Mouse (Mus musculus) midbrain, postnatal 0 days (tissue): ENCODE measurements around the gene Mtm1. TPM values are rescaled to one million over a fixed set of nuclear protein-coding genes. Genes with fewer than 3 reads are reported as not detected.
"Not testable (repeated sequence)": the region's sequence is repeated elsewhere in the genome, so short reads cannot be mapped to it uniquely, and the experiment has no call there.

Experiments
- ATAC-seq: fragments of 200-750 bp; cut with Nextera tagmentation; 2 replicates; pipeline ENCODE4 v1.8.0; 2017; ENCODE audit warnings: moderate number of reproducible peaks, mild to moderate bottlenecking, moderate TSS enrichment, moderate library complexity; ENCODE audit not compliant: low FRiP score
- DNase-seq: peaks from one replicate; pipeline ENCODE4 v3.0.0-alpha.2; 2015; ENCODE audit warnings: low spot score
- H3K27ac ChIP-seq: fragments of 300-500 bp; sonication (generic); 2 replicates; pipeline ENCODE4 v1.5.1; 2014; ENCODE audit warnings: low read depth, mild to moderate bottlenecking, low read length, mixed read lengths
- H3K27me3 ChIP-seq: fragments of 300-500 bp; sonication (generic); 2 replicates; pipeline ENCODE4 v1.6.1; 2014; ENCODE audit warnings: low read length, control low read depth, mixed read lengths; ENCODE audit not compliant: insufficient read depth
- H3K36me3 ChIP-seq: fragments of 300-500 bp; sonication (generic); 2 replicates; pipeline ENCODE4 v1.6.1; 2014; ENCODE audit warnings: low read length, control low read depth, mixed read lengths; ENCODE audit not compliant: insufficient read depth
- H3K4me1 ChIP-seq: fragments of 300-500 bp; sonication (generic); 2 replicates; pipeline ENCODE4 v1.6.1; 2014; ENCODE audit warnings: mild to moderate bottlenecking, control low read depth, antibody characterized with exemption, low read length, mixed read lengths; ENCODE audit not compliant: insufficient read depth
- H3K4me2 ChIP-seq: fragments of 300-500 bp; sonication (generic); 2 replicates; pipeline ENCODE4 v1.6.1; 2014; ENCODE audit warnings: low read depth, mild to moderate bottlenecking, low read length, mixed read lengths; ENCODE audit not compliant: poor library complexity, severe bottlenecking
- H3K4me3 ChIP-seq: fragments of 300-500 bp; sonication (generic); 2 replicates; pipeline ENCODE4 v1.5.1; 2014; ENCODE audit warnings: low read depth, mild to moderate bottlenecking, low read length, moderate library complexity
- H3K9ac ChIP-seq: fragments of 300-500 bp; sonication (generic); replicated peaks from 2 replicates; pipeline ENCODE4 v1.6.1; 2014; ENCODE audit warnings: mild to moderate bottlenecking, low read length, moderate library complexity, mixed read lengths; ENCODE audit not compliant: poor library complexity, severe bottlenecking
- H3K9me3 ChIP-seq: fragments of 300-500 bp; sonication (generic); 2 replicates; pipeline ENCODE4 v1.6.1; 2016; ENCODE audit warnings: low read length, control low read depth
- CTCF ChIP-seq: IDR thresholded peaks from 2 replicates; pipeline ENCODE4 v1.5.1; 2016; ENCODE audit warnings: antibody characterized with exemption, mild to moderate bottlenecking
- WGBS: fragments of 180-500 bp; shearing (Covaris S2); extraction: QIAGEN DNeasy Blood & Tissue Kit; methylation state at CpG from one replicate; pipeline ENCODE4 v1.1.7; 2014; 5-methylcytosine and 5-hydroxymethylcytosine counted together
- polyA plus RNA-seq: library from polyadenylated mRNA; unstranded; fragments of >200 nt; fragmentation: Nextera tagmentation; extraction: Ambion mirVana; gene quantifications from 2 replicates; pipeline ENCODE4 v1.2.1, GENCODE M21; 2015
- total RNA-seq: library from RNA; depleted of rRNA; stranded (reverse); fragments of >200 nt; gene quantifications from 2 replicates; pipeline ENCODE4 v1.2.3, GENCODE M21; 2014

Mtm1 gene
- total and polyA plus RNA-seq, 2 experiments from 2014 or later, result 4.1 TPM

DNA sequence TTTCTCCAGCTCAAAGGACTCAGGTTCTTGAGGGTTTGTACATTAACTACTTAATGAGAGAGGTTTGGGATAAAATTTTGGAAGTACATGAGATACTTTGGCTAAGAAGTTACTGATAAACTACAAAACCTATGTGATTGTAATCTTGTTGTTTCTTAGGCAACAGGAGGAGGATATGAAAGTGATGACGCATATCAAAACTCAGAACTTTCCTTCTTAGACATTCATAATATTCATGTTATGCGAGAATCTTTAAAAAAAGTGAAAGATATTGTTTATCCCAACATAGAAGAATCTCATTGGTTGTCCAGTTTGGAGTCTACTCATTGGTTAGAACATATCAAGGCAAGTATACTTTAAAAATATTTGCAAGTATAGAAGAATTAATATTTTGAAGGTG, 85.4 kb downstream of the Mtm1 start:
- no peak for DNase-seq
- ATAC-seq, result no peak
- Histone ChIP-seq H3K27ac (no peak overlapping the region), H3K36me3 (no peaks in the 10 kb centered on the region), H3K4me3 (no peak overlapping the region), H3K27me3 (no peaks in the 10 kb centered on the region), H3K4me2 (no peak overlapping the region), H3K4me1 (no peaks in the 10 kb centered on the region), H3K9ac (no peak overlapping the region), H3K9me3 (no peaks in the 10 kb centered on the region)
- TF ChIP-seq CTCF, result no peak
- whole genome bisulfite sequencing, result 84% methylated on average over 2 of the region's 2 CpGs

DNA sequence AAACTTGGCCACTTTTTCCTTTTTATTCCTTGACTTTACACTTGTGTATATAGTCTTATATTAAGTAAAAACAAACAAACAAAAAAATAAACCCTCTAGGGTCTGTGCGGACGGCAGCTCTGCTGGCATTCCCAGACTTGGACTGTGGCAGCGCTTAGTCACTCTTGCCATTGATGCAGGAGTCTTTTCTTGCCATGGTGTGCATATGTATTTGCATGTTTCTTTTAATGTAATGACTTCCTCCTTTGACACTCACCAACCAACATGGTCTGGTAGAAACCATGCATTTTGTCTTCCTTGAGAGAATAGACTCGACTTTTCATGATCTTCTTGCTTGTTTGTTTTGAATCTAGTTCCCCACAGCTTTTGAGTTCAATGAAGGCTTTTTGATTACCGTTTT, 91.6 kb downstream of the Mtm1 start:
- H3K27ac ChIP-seq, result no peak overlapping the region
- H3K27me3 ChIP-seq, result no peaks in the 10 kb centered on the region
- H3K4me2 ChIP-seq, result no peak overlapping the region
- no peaks in the 10 kb centered on the region for H3K9me3 ChIP-seq
- WGBS, result 86% methylated on average over 5 of the region's 5 CpGs
- H3K9ac ChIP-seq, result no peak overlapping the region
- DNase-seq (no peak), ATAC-seq (no peak)
- TF ChIP-seq CTCF, result no peak
- no peak overlapping the region for H3K4me3 ChIP-seq
- H3K4me1 ChIP-seq, result no peaks in the 10 kb centered on the region
- H3K36me3 ChIP-seq, result no peaks in the 10 kb centered on the region

DNA sequence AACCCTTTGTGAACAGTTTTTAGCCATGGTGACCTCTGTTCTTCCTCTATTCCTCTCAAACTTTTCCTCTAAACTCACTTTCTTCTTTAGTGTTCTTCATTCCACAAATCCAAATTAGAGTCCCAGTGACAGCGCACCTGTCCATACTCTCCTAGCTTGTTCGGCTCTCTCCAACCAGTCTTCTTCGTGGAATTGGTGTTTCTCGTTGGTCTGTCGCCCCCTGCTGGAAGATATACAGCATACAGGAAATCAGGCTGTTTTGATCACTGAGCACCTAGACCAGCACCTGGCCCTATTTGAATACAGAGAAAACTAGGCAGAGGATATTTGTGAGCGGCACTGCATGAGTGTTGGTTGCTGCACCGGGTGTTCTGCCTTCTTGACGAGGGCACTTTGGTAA, 100.7 kb downstream of the Mtm1 start:
- ATAC-seq (peak; percentile 52; the same call in 1 of the 2 replicates), DNase-seq (peak; percentile 72)
- H3K27ac ChIP-seq, result no peak overlapping the region
- H3K36me3 ChIP-seq, result no peaks in the 10 kb centered on the region
- 33% methylated on average over 8 of the region's 8 CpGs for WGBS
- peak; percentile 84 for TF ChIP-seq CTCF
- H3K4me1 ChIP-seq, result no peaks in the 10 kb centered on the region
- H3K9ac ChIP-seq, result no peak overlapping the region
- H3K9me3 ChIP-seq, result no peaks in the 10 kb centered on the region
- no peaks in the 10 kb centered on the region for H3K27me3 ChIP-seq
- H3K4me3 ChIP-seq, result no peak overlapping the region
- no peak overlapping the region for H3K4me2 ChIP-seq

DNA sequence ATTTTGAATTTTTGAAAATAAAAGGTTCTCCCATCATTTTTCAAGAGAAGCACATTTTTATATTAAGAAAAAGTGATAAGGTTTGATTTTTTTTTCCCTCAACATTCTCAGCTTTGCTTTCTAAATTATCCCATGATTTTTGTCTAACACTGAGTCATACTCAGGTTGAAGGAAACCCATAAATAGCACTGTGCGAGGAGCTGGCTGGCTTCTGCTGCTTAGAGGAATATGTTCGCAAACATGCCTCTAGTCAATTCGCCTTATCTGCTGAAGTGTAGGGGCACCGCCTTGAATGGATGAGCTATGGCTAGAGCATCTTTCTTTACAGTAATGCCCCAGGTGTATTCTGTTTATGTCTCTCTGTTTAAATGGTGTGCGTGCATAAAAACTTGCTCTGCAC, 103.8 kb downstream of the Mtm1 start:
- WGBS, result 82% methylated on average over 5 of the region's 5 CpGs
- TF ChIP-seq CTCF, result no peak
- DNase-seq (no peak), ATAC-seq (no peak)
- H3K4me2 ChIP-seq, result no peak overlapping the region
- no peak overlapping the region for H3K27ac ChIP-seq
- H3K27me3 ChIP-seq, result no peaks in the 10 kb centered on the region
- H3K9ac ChIP-seq, result no peak overlapping the region
- H3K4me1 ChIP-seq, result no peaks in the 10 kb centered on the region
- no peaks in the 10 kb centered on the region for H3K36me3 ChIP-seq
- no peaks in the 10 kb centered on the region for H3K9me3 ChIP-seq
- no peak overlapping the region for H3K4me3 ChIP-seq

DNA sequence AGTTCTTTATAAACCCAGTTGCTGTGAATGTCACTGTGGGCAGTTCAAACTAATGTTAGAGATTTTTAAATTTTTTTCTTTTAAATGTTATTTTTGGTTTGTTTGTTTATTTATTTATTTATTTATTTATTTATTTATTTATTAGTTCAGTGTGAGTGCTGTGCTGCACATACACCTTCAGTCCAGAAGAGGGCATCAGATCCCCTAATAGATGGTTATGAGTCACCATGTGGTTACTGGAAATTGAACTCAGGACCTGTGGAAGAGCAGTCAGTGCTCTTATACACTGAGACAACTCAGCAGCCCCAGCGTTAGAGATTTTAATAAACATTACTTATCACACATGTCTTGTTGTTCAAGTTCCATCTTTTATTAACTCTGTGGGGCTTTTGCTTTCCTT, 141.5 kb downstream of the Mtm1 start:
- DNase-seq, result no peak
- no peaks in the 10 kb centered on the region for H3K9me3 ChIP-seq
- H3K36me3 ChIP-seq, result no peaks in the 10 kb centered on the region
- no peak overlapping the region for H3K27ac ChIP-seq
- no peak; the same call in 1 of the 2 replicates for TF ChIP-seq CTCF
- H3K9ac ChIP-seq, result no peak overlapping the region
- no peak overlapping the region for H3K4me2 ChIP-seq
- no peaks in the 10 kb centered on the region for H3K27me3 ChIP-seq
- 67% methylated on average over 1 of the region's 1 CpGs for WGBS
- no peak for ATAC-seq
- H3K4me1 ChIP-seq, result no peaks in the 10 kb centered on the region
- no peak overlapping the region for H3K4me3 ChIP-seq

DNA sequence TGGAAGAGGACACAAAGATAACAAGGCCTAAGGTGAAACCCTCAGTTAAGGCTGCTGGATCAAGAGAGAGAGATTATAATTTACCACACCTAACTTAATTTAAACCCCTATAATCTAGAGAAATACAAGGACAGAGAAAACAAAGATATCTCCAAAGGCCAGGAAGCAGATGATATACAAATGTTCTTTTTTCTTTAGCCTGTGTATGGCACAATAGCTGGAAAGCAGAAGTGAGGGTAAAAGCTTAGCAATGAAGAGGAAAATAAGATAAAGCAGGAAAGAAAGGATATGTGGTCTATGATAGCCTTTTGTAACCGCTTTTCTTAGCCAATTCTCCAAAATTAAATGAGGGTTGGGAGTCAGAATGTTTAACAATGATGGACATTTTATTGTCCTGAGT, 144.8 kb downstream of the Mtm1 start:
- no peak for TF ChIP-seq CTCF
- H3K36me3 ChIP-seq, result no peaks in the 10 kb centered on the region
- no peak overlapping the region for H3K4me3 ChIP-seq
- no peak for ATAC-seq
- no peak overlapping the region for H3K27ac ChIP-seq
- H3K9me3 ChIP-seq, result no peaks in the 10 kb centered on the region
- DNase-seq, result no peak
- no peak overlapping the region for H3K9ac ChIP-seq
- WGBS, result 61% methylated on average over 1 of the region's 1 CpGs
- H3K4me2 ChIP-seq, result no peak overlapping the region
- no peaks in the 10 kb centered on the region for H3K4me1 ChIP-seq
- no peaks in the 10 kb centered on the region for H3K27me3 ChIP-seq

DNA sequence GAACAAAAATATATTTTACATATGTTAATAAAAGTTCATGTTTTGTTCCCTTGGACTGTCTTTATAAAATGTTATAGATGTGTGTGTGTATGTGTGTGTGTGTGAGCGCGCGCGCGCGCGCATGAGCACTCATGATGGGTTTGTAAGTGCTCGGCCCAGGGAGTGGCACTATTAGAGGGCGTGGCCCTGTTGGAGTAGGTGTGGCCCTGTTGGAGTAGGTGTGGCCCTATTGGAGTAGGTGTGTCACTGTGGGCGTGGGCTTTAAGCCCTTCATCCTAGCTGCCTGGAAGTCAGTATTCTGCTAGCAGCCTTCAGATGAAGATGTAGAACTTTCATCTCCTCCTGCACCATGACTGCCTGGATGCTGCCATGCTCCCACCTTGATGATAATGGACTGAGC, 151.2 kb downstream of the Mtm1 start:
- H3K36me3 ChIP-seq, H3K4me1 ChIP-seq, DNase-seq, ATAC-seq, H3K9me3 ChIP-seq, H3K27ac ChIP-seq, H3K27me3 ChIP-seq, H3K9ac ChIP-seq, H3K4me2 ChIP-seq, H3K4me3 ChIP-seq: not testable (repeated sequence)
- WGBS, result 93% methylated on average over 10 of the region's 10 CpGs
